Mouse (Mus musculus) liver, postnatal 0 days (tissue): ENCODE measurements around the gene Hoxb5.

Experiments
- CTCF ChIP-seq: sonication (generic); IDR thresholded peaks from 2 replicates; pipeline ENCODE4 v1.5.1; 2016; ENCODE audit warnings: antibody characterized with exemption, low read depth
- EP300 ChIP-seq: IDR thresholded peaks from 2 replicates; pipeline ENCODE4 v1.6.1; 2016; ENCODE audit warnings: antibody characterized with exemption, low read depth, mild to moderate bottlenecking

GRCm38 (mm10) chr11:96319071-96319902 lies 16.2 kb downstream of the Hoxb5 start:
- TF ChIP-seq CTCF: no peak
- no peak for TF ChIP-seq EP300
